Mouse (Mus musculus) liver, embryonic 14.5 days (tissue): ENCODE data around the gene Ak5. TPM values are rescaled to one million over a fixed set of nuclear protein-coding genes. Genes with fewer than 3 reads are reported as not detected.
"Not testable (repeated sequence)": the region's sequence is repeated elsewhere in the genome, so short reads cannot be mapped to it uniquely, and the experiment has no call there.

Source experiments
- ATAC-seq: fragments of 200-750 bp; cut with Nextera tagmentation; 2 replicates; pipeline ENCODE4 v1.8.0; 2017; ENCODE audit warnings: moderate number of reproducible peaks, mild to moderate bottlenecking, moderate library complexity; ENCODE audit not compliant: insufficient read depth
- DNase-seq, 3 experiments: peaks; one replicate each; pipeline ENCODE4 v3.0.0-alpha.2; 2012 to 2013; ENCODE audit warnings: low read depth in 3 of 3, low spot score in 3 of 3
- H3K27ac ChIP-seq: fragments of 300-500 bp; sonication (generic); 2 replicates; pipeline ENCODE4 v1.5.1; 2014; ENCODE audit warnings: moderate library complexity, mild to moderate bottlenecking, control low read depth, inconsistent platforms
- H3K27me3 ChIP-seq: fragments of 300-500 bp; sonication (generic); 2 replicates; pipeline ENCODE4 v1.6.1; 2014; ENCODE audit warnings: mild to moderate bottlenecking, low read length, moderate library complexity; ENCODE audit not compliant: control insufficient read depth, insufficient read depth
- H3K36me3 ChIP-seq: fragments of 300-500 bp; sonication (generic); replicated peaks from 2 replicates; pipeline ENCODE4 v1.6.1; 2014; ENCODE audit warnings: low read depth; ENCODE audit not compliant: control insufficient read depth, insufficient read depth
- H3K4me1 ChIP-seq, 2 experiments: fragments of 200-500 bp in 1 of 2; fragments of 300-500 bp in 1 of 2; sonication (generic) in 1 of 2; replicated peaks; 2 replicates each; pipeline ENCODE4 v1.6.1; 2012 to 2014; ENCODE audit warnings: antibody characterized with exemption in 1 of 2, inconsistent platforms in 1 of 2, low read length in 1 of 2; ENCODE audit not compliant: control insufficient read depth in 2 of 2, insufficient read depth in 2 of 2
- H3K4me2 ChIP-seq: fragments of 300-500 bp; sonication (generic); 2 replicates; pipeline ENCODE4 v1.6.1; 2014; ENCODE audit warnings: low read depth, mild to moderate bottlenecking, control low read depth, moderate library complexity
- H3K4me3 ChIP-seq, 2 experiments: fragments of 200-500 bp in 1 of 2; fragments of 300-500 bp in 1 of 2; sonication (generic) in 1 of 2; 2 replicates each; pipeline ENCODE4 v1.5.1; 2012 to 2014; ENCODE audit warnings: low read depth in 2 of 2, low read length in 2 of 2, mild to moderate bottlenecking in 2 of 2, control low read depth in 1 of 2, inconsistent platforms in 1 of 2, moderate library complexity in 1 of 2; ENCODE audit not compliant: insufficient read depth in 1 of 2
- H3K9ac ChIP-seq: fragments of 300-500 bp; sonication (generic); replicated peaks from 2 replicates; pipeline ENCODE4 v1.6.1; 2014; ENCODE audit warnings: mild to moderate bottlenecking, control low read depth, moderate library complexity
- H3K9me3 ChIP-seq: fragments of 300-500 bp; sonication (generic); 2 replicates; pipeline ENCODE4 v1.6.1; 2016; ENCODE audit warnings: low read length, mixed read lengths; ENCODE audit not compliant: control insufficient read depth
- CTCF ChIP-seq: IDR thresholded peaks from 2 replicates; pipeline ENCODE4 v1.5.1; 2016; ENCODE audit warnings: antibody characterized with exemption, low read depth, control low read depth
- EP300 ChIP-seq: IDR thresholded peaks from 2 replicates; pipeline ENCODE4 v1.6.1; 2016; ENCODE audit warnings: antibody characterized with exemption, low read depth
- WGBS: fragments of 180-500 bp; shearing (Covaris S2); extraction: QIAGEN DNeasy Blood & Tissue Kit; methylation state at CpG from one replicate; pipeline ENCODE4 v1.1.7; 2014; ENCODE audit not compliant: insufficient replicate concordance; 5-methylcytosine and 5-hydroxymethylcytosine counted together
- polyA plus RNA-seq, 2 experiments: library from polyadenylated mRNA; depleted of rRNA in 1 of 2; stranded (reverse) in 1 of 2; unstranded in 1 of 2; fragments of >200 nt; fragmentation: Nextera tagmentation in 1 of 2; extraction: Ambion mirVana in 1 of 2; gene quantifications; 2 replicates each; pipeline versions ENCODE4 v1.2.1 to v1.2.3; 2012 to 2014

Gene Ak5
- polyA plus RNA-seq, 2 experiments, result 0.08 to 0.18 TPM

- Histone ChIP-seq H3K4me1 (no peaks in the 10 kb centered on the region), H3K36me3 (no peaks in the 10 kb centered on the region), H3K4me2 (no peak overlapping the region), H3K4me3 (no peak overlapping the region), H3K9ac (no peak overlapping the region), H3K27me3 (no peaks in the 10 kb centered on the region), H3K27ac (no peak overlapping the region), H3K9me3 (no peaks in the 10 kb centered on the region)
- DNase-seq (no peak), ATAC-seq (no peak)
- no peak for TF ChIP-seq CTCF
- TF ChIP-seq EP300, result no peak
- WGBS, result 61% methylated on average over 2 of the region's 2 CpGs
Observed at GRCm38 (mm10) chr3:152587007-152587406, 81.2 kb downstream of the Ak5 start.

- H3K4me1 ChIP-seq, result no peaks in the 10 kb centered on the region
- no peak overlapping the region for H3K27ac ChIP-seq
- no peak overlapping the region for H3K9ac ChIP-seq
- 64% methylated on average over 8 of the region's 8 CpGs for WGBS
- no peaks in the 10 kb centered on the region for H3K27me3 ChIP-seq
- no peaks in the 10 kb centered on the region for H3K9me3 ChIP-seq
- DNase-seq (no peak), ATAC-seq (no peak)
- TF ChIP-seq EP300 (no peak), CTCF (no peak)
- H3K4me2 ChIP-seq, result no peak overlapping the region
- no peak overlapping the region for H3K4me3 ChIP-seq
- no peaks in the 10 kb centered on the region for H3K36me3 ChIP-seq
Observed at GRCm38 (mm10) chr3:152586191-152586590, 82.0 kb downstream of the Ak5 start.

- DNase-seq (no peak), ATAC-seq (no peak)
- no peak overlapping the region for H3K4me2 ChIP-seq
- H3K9ac ChIP-seq, result no peak overlapping the region
- no peaks in the 10 kb centered on the region for H3K9me3 ChIP-seq
- WGBS, result 62% methylated on average over 6 of the region's 6 CpGs
- H3K4me1 ChIP-seq, result no peaks in the 10 kb centered on the region
- no peaks in the 10 kb centered on the region for H3K36me3 ChIP-seq
- no peak overlapping the region for H3K4me3 ChIP-seq
- no peak overlapping the region for H3K27ac ChIP-seq
- no peaks in the 10 kb centered on the region for H3K27me3 ChIP-seq
- TF ChIP-seq CTCF (no peak), EP300 (no peak)
Observed at GRCm38 (mm10) chr3:152585581-152585980, 82.6 kb downstream of the Ak5 start.

GRCm38 (mm10) chr3:152583033-152583432 is 85.1 kb downstream of the Ak5 start:
- TF ChIP-seq EP300 (no peak), CTCF (no peak)
- Histone ChIP-seq H3K9me3 (no peaks in the 10 kb centered on the region), H3K36me3 (no peaks in the 10 kb centered on the region), H3K4me2 (no peak overlapping the region), H3K4me1 (no peaks in the 10 kb centered on the region), H3K27ac (no peak overlapping the region), H3K27me3 (no peaks in the 10 kb centered on the region), H3K9ac (no peak overlapping the region), H3K4me3 (no peak overlapping the region)
- no peak for DNase-seq
- ATAC-seq, result no peak

GRCm38 (mm10) chr3:152581853-152582252 is 86.3 kb downstream of the Ak5 start:
- H3K4me1 ChIP-seq, DNase-seq, H3K27me3 ChIP-seq, H3K36me3 ChIP-seq, H3K9ac ChIP-seq, H3K4me3 ChIP-seq, ATAC-seq, H3K9me3 ChIP-seq, H3K4me2 ChIP-seq, H3K27ac ChIP-seq: not testable (repeated sequence)
- WGBS, result 67% methylated on average over 3 of the region's 3 CpGs
